Mouse (Mus musculus) thymus, adult 2 months (tissue): ENCODE measurements around the gene Gm6993. TPM values are rescaled to one million over a fixed set of nuclear protein-coding genes. Genes with fewer than 3 reads are reported as not detected.

Experiments
- DNase-seq: peaks from one replicate; pipeline ENCODE4 v3.0.0; 2021
- H3K27ac ChIP-seq: fragments of 200-500 bp; 2 replicates; pipeline ENCODE4 v1.5.1; 2012; ENCODE audit warnings: low read length, control low read depth; ENCODE audit not compliant: control insufficient read depth, insufficient read depth
- H3K27me3 ChIP-seq: fragments of 200-500 bp; 2 replicates; pipeline ENCODE4 v1.6.1; 2012; ENCODE audit warnings: mild to moderate bottlenecking, low read length, moderate library complexity, mixed read lengths; ENCODE audit not compliant: control insufficient read depth, insufficient read depth
- H3K36me3 ChIP-seq: fragments of 200-500 bp; 2 replicates; pipeline ENCODE4 v1.6.1; 2012; ENCODE audit warnings: mild to moderate bottlenecking, low read length, moderate library complexity; ENCODE audit not compliant: control insufficient read depth, insufficient read depth
- H3K4me1 ChIP-seq: fragments of 200-500 bp; replicated peaks from 2 replicates; pipeline ENCODE4 v1.6.1; 2012; ENCODE audit warnings: low read length; ENCODE audit not compliant: control insufficient read depth, insufficient read depth
- H3K4me3 ChIP-seq: fragments of 200-500 bp; 2 replicates; pipeline ENCODE4 v1.5.1; 2012; ENCODE audit warnings: mild to moderate bottlenecking, low read length, control low read depth, moderate library complexity; ENCODE audit not compliant: control insufficient read depth, insufficient read depth
- CTCF ChIP-seq: fragments of 200-500 bp; IDR thresholded peaks from 2 replicates; pipeline ENCODE4 v1.5.1; 2012; ENCODE audit warnings: mild to moderate bottlenecking, control low read depth, low read length, moderate library complexity, borderline replicate concordance; ENCODE audit not compliant: control insufficient read depth, poor library complexity, insufficient read depth; ENCODE audit errors: extremely low read depth
- POLR2A ChIP-seq: fragments of 200-500 bp; IDR thresholded peaks from 2 replicates; pipeline ENCODE4 v1.6.1; 2012; ENCODE audit warnings: mild to moderate bottlenecking, low read length, control low read depth, moderate library complexity; ENCODE audit not compliant: control insufficient read depth, poor library complexity, insufficient read depth; ENCODE audit errors: extremely low read depth
- WGBS: fragments of 180-500 bp; shearing (Covaris S2); methylation state at CpG from one replicate; pipeline ENCODE4 v1.1.7; 2018; 5-methylcytosine and 5-hydroxymethylcytosine counted together
- polyA plus RNA-seq: library from polyadenylated mRNA; depleted of rRNA; stranded (reverse); fragments of >200 nt; gene quantifications from 2 replicates; pipeline ENCODE4 v1.2.3, GENCODE M21; 2012

Gene Gm6993
- polyA plus RNA-seq, 1 experiment: not detected

- no peak overlapping the region for H3K27ac ChIP-seq
- no peak overlapping the region for H3K4me3 ChIP-seq
- H3K36me3 ChIP-seq: no peaks in the 10 kb centered on the region
- no peaks in the 10 kb centered on the region for H3K27me3 ChIP-seq
- TF ChIP-seq POLR2A (no peak), CTCF (no peak)
- DNase-seq: no peak
- no peaks in the 10 kb centered on the region for H3K4me1 ChIP-seq
- WGBS: 48% methylated on average over 3 of the region's 3 CpGs
These were observed 6.0 kb downstream of the Gm6993 start for GRCm38 (mm10) chr12:31246615-31247014.

DNA sequence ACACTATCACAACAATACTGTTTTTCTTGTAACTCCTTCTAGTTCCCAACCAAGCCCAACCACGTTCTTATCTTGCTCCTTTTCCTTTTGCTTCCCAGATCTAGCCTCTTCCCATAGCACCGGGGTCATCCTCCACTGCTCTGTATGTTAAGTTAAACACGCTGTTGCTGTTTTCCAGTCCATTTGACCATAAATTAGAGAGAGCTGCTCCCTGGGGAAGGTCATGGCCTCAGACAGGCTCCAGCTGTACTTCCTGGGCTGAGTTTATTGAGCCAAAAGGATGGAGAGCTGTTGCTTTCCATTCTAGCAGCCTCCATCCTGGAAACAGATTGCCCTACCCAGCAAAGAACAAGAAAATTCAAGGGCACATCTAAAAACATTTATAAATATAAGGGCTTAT is 7.6 kb downstream of the Gm6993 start:
- Histone ChIP-seq H3K4me3 (no peak overlapping the region), H3K4me1 (no peaks in the 10 kb centered on the region), H3K27ac (no peak overlapping the region), H3K27me3 (no peaks in the 10 kb centered on the region), H3K36me3 (no peaks in the 10 kb centered on the region)
- no peak for TF ChIP-seq CTCF
- no peak for TF ChIP-seq POLR2A
- WGBS: 54% methylated on average over 3 of the region's 3 CpGs
- DNase-seq: no peak

DNA sequence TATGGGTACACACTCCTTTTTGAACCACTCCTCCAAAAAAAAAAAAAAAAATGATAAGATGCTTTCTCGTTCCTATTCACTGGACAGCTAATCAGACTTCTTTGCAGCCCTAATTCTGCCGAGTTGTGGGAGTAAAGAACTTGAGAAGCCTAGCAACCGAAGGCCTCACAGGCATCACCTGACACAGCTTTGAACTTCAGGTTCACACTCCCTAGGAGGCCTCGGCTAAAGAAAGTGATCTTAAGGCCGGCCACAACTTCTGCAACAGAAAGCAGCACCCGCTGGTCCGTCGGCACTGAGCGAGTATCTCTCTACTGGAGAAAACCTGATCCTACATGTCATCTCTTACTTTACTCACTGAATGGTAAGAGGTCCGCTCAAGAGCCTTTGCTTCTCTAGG is 8.1 kb downstream of the Gm6993 start:
- Histone ChIP-seq H3K4me1 (no peaks in the 10 kb centered on the region), H3K4me3 (no peak overlapping the region), H3K27ac (no peak overlapping the region), H3K36me3 (no peaks in the 10 kb centered on the region), H3K27me3 (no peaks in the 10 kb centered on the region)
- no peak for DNase-seq
- 71% methylated on average over 10 of the region's 10 CpGs for WGBS
- TF ChIP-seq POLR2A: no peak
- no peak for TF ChIP-seq CTCF

- no peak for DNase-seq
- Histone ChIP-seq H3K4me1 (no peaks in the 10 kb centered on the region), H3K27ac (no peak overlapping the region), H3K4me3 (no peak overlapping the region), H3K27me3 (no peaks in the 10 kb centered on the region), H3K36me3 (no peaks in the 10 kb centered on the region)
- no peak for TF ChIP-seq POLR2A
- no peak for TF ChIP-seq CTCF
- WGBS: 67% methylated on average over 4 of the region's 4 CpGs
These were observed 11.7 kb downstream of the Gm6993 start for GRCm38 (mm10) chr12:31252259-31252658.

- H3K4me3 ChIP-seq: no peak overlapping the region
- H3K4me1 ChIP-seq: no peaks in the 10 kb centered on the region
- 91% methylated on average over 8 of the region's 8 CpGs for WGBS
- H3K36me3 ChIP-seq: no peaks in the 10 kb centered on the region
- DNase-seq: no peak
- no peak overlapping the region for H3K27ac ChIP-seq
- H3K27me3 ChIP-seq: no peaks in the 10 kb centered on the region
- TF ChIP-seq POLR2A (no peak), CTCF (no peak)
These were observed 14.4 kb downstream of the Gm6993 start for GRCm38 (mm10) chr12:31254978-31255377.

GRCm38 (mm10) chr12:31256121-31256903 is 15.7 kb downstream of the Gm6993 start:
- TF ChIP-seq POLR2A: no peak
- TF ChIP-seq CTCF: no peak
- Histone ChIP-seq H3K4me1 (no peaks in the 10 kb centered on the region), H3K27me3 (no peaks in the 10 kb centered on the region), H3K4me3 (no peak overlapping the region), H3K27ac (no peak overlapping the region), H3K36me3 (no peaks in the 10 kb centered on the region)
- 89% methylated on average over 9 of the region's 9 CpGs for WGBS
- DNase-seq: no peak
